Mouse (Mus musculus): ENCODE data around the gene Dclk3. TPM values are rescaled to one million over a fixed set of nuclear protein-coding genes. Genes with fewer than 3 reads are reported as not detected.

Dclk3 gene
- polyA plus RNA-seq, 1 experiment from 2014 or later = 6.0 TPM

GRCm38 (mm10) chr9:111535445-111536064, 96.7 kb downstream of the Dclk3 start:
- Histone ChIP-seq H3K9ac (replicated peaks; ENCODE audit: low read length) (no peak overlapping the region), H3K27ac (ENCODE audit: low read length) (no peak overlapping the region), H3K4me3 (ENCODE audit: low read length) (no peak overlapping the region), H3K27me3 (ENCODE audit: insufficient read depth, low read length) (no peaks in the 10 kb centered on the region), H3K4me1 (ENCODE audit: insufficient read depth, low read length) (peaks cover 9% of the 10 kb centered on the region), H3K4me2 (replicated peaks; ENCODE audit: low read depth, low read length) (no peak overlapping the region), H3K36me3 (ENCODE audit: insufficient read depth, low read length) (no peaks in the 10 kb centered on the region), H3K9me3 (ENCODE audit: low read length) (no peaks in the 10 kb centered on the region)
- ATAC-seq (ENCODE audit: low FRiP score, low TSS enrichment) = no peak
- WGBS = 57% methylated on average over 8 of the region's 8 CpGs

Other genes with a start within 250 kb of the Dclk3 start
- gene Mlh1, start 167.3 kb upstream of the Dclk3 start, polyA plus RNA-seq (2015; fragmentation: Nextera tagmentation; extraction: Ambion mirVana) = 43.8 and 46.0 TPM in 2 replicates
- 26.5 and 29.1 TPM in 2 replicates for gene Epm2aip1, start 167.2 kb upstream of the Dclk3 start, polyA plus RNA-seq (2015; fragmentation: Nextera tagmentation; extraction: Ambion mirVana)
- 0.37 and 0.66 TPM in 2 replicates for gene Trank1, start 127.3 kb upstream of the Dclk3 start, polyA plus RNA-seq (2015; fragmentation: Nextera tagmentation; extraction: Ambion mirVana)

Measured in kidney, embryonic 16.5 days (tissue).